Mouse (Mus musculus): ENCODE results near the gene Rab24.

DNA sequence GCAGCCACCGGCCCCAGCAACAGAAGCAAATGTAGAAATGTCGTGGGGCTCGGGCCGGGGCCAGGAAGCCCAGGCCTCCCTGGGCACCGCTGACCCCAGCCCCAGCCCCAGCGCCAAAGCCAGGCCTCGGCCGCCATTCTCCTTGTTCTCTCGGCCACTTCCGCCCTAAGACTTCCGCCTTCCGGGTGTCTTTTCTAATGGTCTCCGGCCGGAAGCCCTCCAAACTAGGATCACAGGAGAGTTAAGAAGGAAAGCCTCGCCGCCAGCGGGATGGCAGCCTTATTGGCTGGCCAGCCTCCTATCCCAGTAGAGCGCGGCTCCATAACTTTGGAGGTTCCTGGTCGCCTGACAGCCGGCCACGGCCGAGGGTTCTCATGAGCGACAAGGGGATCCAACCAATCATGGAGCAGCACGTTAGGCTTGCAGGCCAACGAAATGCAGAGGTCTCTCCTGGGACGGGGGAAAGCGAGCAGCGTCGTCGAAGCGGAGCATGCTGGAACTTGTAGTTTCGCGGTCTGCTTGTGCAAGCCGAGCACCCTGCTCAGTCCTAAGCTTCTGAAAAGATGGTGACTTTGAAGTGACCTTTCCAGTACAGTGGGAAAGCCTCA is 40.8 kb upstream of the Rab24 start, which contains the start of gene Lman2:
- TF ChIP-seq CTCF (conservative IDR thresholded peaks at IDR 0.05; ENCODE audit: insufficient read depth, insufficient read length, low read depth, low read length) (no peak), POLR2A (IDR thresholded peaks at IDR 0.05; ENCODE audit: low read depth, low read length) (peak; percentile 10)
